Mouse (Mus musculus) neural tube, embryonic 12.5 days (tissue): ENCODE results near the gene Pole. TPM values are rescaled to one million over a fixed set of nuclear protein-coding genes. Genes with fewer than 3 reads are reported as not detected.

ENCODE experiments used
- ATAC-seq: fragments of 200-750 bp; cut with Nextera tagmentation; 2 replicates; pipeline ENCODE4 v1.8.0; 2017; ENCODE audit warnings: low read depth, mild to moderate bottlenecking, moderate TSS enrichment, moderate library complexity; ENCODE audit not compliant: low FRiP score
- H3K27ac ChIP-seq: fragments of 300-500 bp; sonication (generic); 2 replicates; pipeline ENCODE4 v1.5.1; 2016
- H3K27me3 ChIP-seq: fragments of 300-500 bp; sonication (generic); replicated peaks from 2 replicates; pipeline ENCODE4 v1.6.1; 2016; ENCODE audit warnings: mild to moderate bottlenecking
- H3K36me3 ChIP-seq: fragments of 300-500 bp; sonication (generic); 2 replicates; pipeline ENCODE4 v1.6.1; 2016; ENCODE audit warnings: mild to moderate bottlenecking
- H3K4me1 ChIP-seq: fragments of 300-500 bp; sonication (generic); 2 replicates; pipeline ENCODE4 v1.6.1; 2016
- H3K4me2 ChIP-seq: fragments of 300-500 bp; sonication (generic); replicated peaks from 2 replicates; pipeline ENCODE4 v1.6.1; 2016; ENCODE audit warnings: mild to moderate bottlenecking
- H3K4me3 ChIP-seq: fragments of 300-500 bp; sonication (generic); 2 replicates; pipeline ENCODE4 v1.5.1; 2016
- H3K9ac ChIP-seq: fragments of 300-500 bp; sonication (generic); 2 replicates; pipeline ENCODE4 v1.6.1; 2016; ENCODE audit warnings: mild to moderate bottlenecking
- H3K9me3 ChIP-seq: fragments of 300-500 bp; sonication (generic); 2 replicates; pipeline ENCODE4 v1.6.1; 2016; ENCODE audit warnings: mild to moderate bottlenecking
- WGBS: fragments of 180-500 bp; shearing (Covaris S2); methylation state at CpG from one replicate; pipeline ENCODE4 v1.1.7; 2016; 5-methylcytosine and 5-hydroxymethylcytosine counted together
- polyA plus RNA-seq: library from polyadenylated mRNA; unstranded; fragments of >200 nt; fragmentation: Nextera tagmentation; extraction: Ambion mirVana; gene quantifications from 2 replicates; pipeline ENCODE4 v1.2.1, GENCODE M21; 2016

The Pole gene
- polyA plus RNA-seq, 1 experiment from 2014 or later = 18.7 TPM

DNA sequence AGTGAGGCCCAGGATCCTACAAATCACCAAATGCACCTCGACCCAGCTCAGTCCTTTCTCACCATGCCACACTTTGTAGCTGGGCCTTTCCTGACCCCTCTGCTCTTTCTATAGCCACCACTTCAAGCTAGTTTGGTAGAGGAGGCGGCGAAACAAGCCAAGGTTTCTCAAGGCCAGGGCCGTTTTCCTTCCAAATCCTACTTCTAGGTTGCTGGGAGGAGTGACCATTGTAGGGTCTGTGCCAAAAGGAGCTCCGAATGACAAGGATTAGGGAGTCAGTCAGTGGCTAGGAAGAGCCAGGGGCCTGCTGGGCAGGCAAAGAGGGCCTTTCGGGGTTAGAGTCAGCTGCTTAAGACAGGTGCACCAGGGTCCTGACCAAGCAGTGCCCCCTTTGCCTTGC, 98.4 kb downstream of the Pole start:
- H3K9ac ChIP-seq = peak overlapping the region; percentile 21; the same call in 1 of the 2 replicates
- no peak for ATAC-seq
- 81% methylated on average over 6 of the region's 6 CpGs for WGBS
- H3K4me2 ChIP-seq = peak overlapping the region; percentile 65
- H3K36me3 ChIP-seq = peaks cover 2% of the 10 kb centered on the region; the same call in 1 of the 2 replicates
- peak overlapping the region; percentile 68; the same call in 1 of the 2 replicates for H3K4me3 ChIP-seq
- peaks cover 6% of the 10 kb centered on the region for H3K27me3 ChIP-seq
- H3K27ac ChIP-seq = no peak overlapping the region
- no peaks in the 10 kb centered on the region for H3K9me3 ChIP-seq
- peaks cover 36% of the 10 kb centered on the region for H3K4me1 ChIP-seq

DNA sequence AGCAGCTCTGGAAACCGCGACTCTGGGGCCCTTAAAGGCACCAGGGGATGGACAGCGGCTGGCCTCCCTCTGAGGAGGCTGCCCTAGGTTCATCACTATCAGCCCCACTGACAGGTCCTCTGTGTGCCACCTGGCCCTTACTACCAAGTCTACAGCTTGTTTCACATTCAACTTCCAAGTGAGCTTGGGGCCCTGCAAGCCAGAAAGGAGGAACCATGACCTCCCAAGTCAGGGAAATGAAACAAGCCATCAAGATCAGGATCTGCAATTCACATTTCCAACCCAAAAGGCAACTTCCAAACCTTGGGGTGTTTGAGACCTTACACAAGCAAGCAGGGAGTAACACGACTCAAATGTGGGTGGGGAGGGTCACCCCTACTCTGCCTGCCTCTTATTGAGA, 99.2 kb downstream of the Pole start:
- peak overlapping the region; percentile 68 for H3K4me3 ChIP-seq
- peak overlapping the region; percentile 65 for H3K4me2 ChIP-seq
- no peak for ATAC-seq
- peaks cover 6% of the 10 kb centered on the region for H3K27me3 ChIP-seq
- 55% methylated on average over 4 of the region's 4 CpGs for WGBS
- H3K27ac ChIP-seq = no peak overlapping the region
- H3K36me3 ChIP-seq = no peaks in the 10 kb centered on the region
- 0 out of 2 replicates have a peak overlapping the region, but pooled peaks have one; percentile 81 for H3K9ac ChIP-seq
- H3K4me1 ChIP-seq = peaks cover 36% of the 10 kb centered on the region
- H3K9me3 ChIP-seq = no peaks in the 10 kb centered on the region

DNA sequence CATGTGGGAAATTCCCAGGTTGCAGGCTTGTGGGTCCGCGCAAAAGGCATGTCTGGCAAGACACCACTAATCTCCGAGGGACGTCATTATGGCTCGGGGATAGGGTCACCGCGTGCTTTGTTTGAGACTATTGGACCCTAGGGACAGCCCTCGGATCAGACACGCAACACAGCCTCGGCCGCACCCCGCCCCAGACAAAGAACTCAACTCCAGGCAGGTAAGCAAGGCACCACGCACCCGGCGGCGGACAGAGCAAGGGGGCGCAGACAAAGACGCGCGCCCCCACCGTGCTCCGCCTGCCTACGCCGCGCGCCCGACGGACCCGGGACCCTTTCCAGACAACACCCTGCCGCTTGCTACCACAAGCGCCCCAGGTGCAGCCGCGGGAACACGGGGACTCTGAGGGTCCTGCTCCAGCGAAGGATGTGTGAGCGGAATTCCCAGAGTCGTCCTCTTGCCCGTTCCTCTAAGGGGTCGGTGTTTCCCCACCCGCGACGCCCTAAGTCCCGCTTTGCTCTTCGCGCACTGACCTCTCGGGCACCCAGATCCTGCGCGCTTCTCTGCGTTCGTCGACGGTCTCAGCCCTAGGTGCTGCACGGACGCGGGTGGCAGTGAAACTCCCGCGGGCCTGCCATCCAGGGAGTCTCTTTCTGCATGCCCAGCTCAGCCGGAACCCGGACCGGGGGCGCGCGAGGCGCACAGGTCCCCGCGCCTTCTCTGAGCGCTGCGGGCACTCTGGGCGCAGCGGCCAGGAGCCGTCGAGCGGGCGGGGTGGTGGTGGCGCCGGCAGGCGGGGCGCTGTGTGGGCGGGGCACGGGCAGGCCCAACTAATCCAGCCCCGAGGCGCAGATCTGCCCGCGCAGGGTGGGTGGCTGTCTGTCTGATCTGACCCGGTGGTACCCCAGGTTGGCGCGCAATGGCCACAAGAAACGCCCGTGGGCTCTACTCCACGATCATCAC, 100.5 kb downstream of the Pole start:
- H3K4me3 ChIP-seq = peak overlapping the region; percentile 68
- H3K27ac ChIP-seq = peak overlapping the region; percentile 42; the same call in 1 of the 2 replicates
- no peaks in the 10 kb centered on the region for H3K9me3 ChIP-seq
- peaks cover 6% of the 10 kb centered on the region for H3K27me3 ChIP-seq
- ATAC-seq = peak; percentile 86
- under 1% methylated on average over 89 of the region's 90 CpGs for WGBS
- peak overlapping the region; percentile 65 for H3K4me2 ChIP-seq
- peak overlapping the region; percentile 81 for H3K9ac ChIP-seq
- H3K36me3 ChIP-seq = no peaks in the 10 kb centered on the region
- H3K4me1 ChIP-seq = peaks cover 36% of the 10 kb centered on the region

Other genes starting within 250 kb of the Pole start
- gene Gm17655, start 213.8 kb upstream of the Pole start, polyA plus RNA-seq = 5.2 and 6.3 TPM in 2 replicates
- gene Gm35315, start 191.9 kb upstream of the Pole start, polyA plus RNA-seq = 0.65 and 0.70 TPM in 2 replicates
- gene Plcxd1, start 186.3 kb upstream of the Pole start, polyA plus RNA-seq = 1.3 and 1.8 TPM in 2 replicates
- gene Gtpbp6, start 178.1 kb upstream of the Pole start, polyA plus RNA-seq = 51.2 and 61.7 TPM in 2 replicates
- gene Zfp605, start 176.2 kb upstream of the Pole start, polyA plus RNA-seq = 9.3 and 14.0 TPM in 2 replicates
- gene Chfr, start 150.5 kb upstream of the Pole start, polyA plus RNA-seq = 97.0 and 97.8 TPM in 2 replicates
- 23.0 and 24.4 TPM in 2 replicates for gene Golga3, start 109.6 kb upstream of the Pole start, polyA plus RNA-seq
- 33.5 and 34.1 TPM in 2 replicates for gene Ankle2, start 55.3 kb upstream of the Pole start, polyA plus RNA-seq
- gene Pgam5, start 16.4 kb upstream of the Pole start, polyA plus RNA-seq = 84.7 and 93.8 TPM in 2 replicates
- 10.1 and 10.3 TPM in 2 replicates for gene Pxmp2, start 120 bp upstream of the Pole start, polyA plus RNA-seq
- gene P2rx2, start 56.9 kb downstream of the Pole start, polyA plus RNA-seq = 2.1 and 2.4 TPM in 2 replicates
- not detected in 2 replicates for gene Lrcol1, start 58.4 kb downstream of the Pole start, polyA plus RNA-seq
- 33.9 and 41.7 TPM in 2 replicates for gene Fbrsl1, start 162.2 kb downstream of the Pole start, polyA plus RNA-seq